Mouse (Mus musculus) lung, adult 2 months (tissue): ENCODE measurements around the gene Scfd1.

Experiments
- CTCF ChIP-seq: fragments of 200-500 bp; IDR thresholded peaks from 2 replicates; pipeline ENCODE4 v1.5.1; 2011; ENCODE audit warnings: mild to moderate bottlenecking, low read length, control low read depth; ENCODE audit not compliant: insufficient read depth
- POLR2A ChIP-seq: fragments of 200-500 bp; IDR thresholded peaks from 2 replicates; pipeline ENCODE4 v1.6.1; 2011; ENCODE audit warnings: low read depth, mild to moderate bottlenecking, control low read depth, low read length, borderline replicate concordance; ENCODE audit errors: extremely low read depth

- no peak for TF ChIP-seq POLR2A
- TF ChIP-seq CTCF: no peak
Observed at GRCm38 (mm10) chr12:51492040-51492439, 114.7 kb downstream of the Scfd1 start.
